Mouse (Mus musculus): ENCODE data around the gene Naa25. TPM values are rescaled to one million over a fixed set of nuclear protein-coding genes. Genes with fewer than 3 reads are reported as not detected.

The Naa25 gene
- polyA plus RNA-seq, 1 experiment: 10.0 TPM

DNA sequence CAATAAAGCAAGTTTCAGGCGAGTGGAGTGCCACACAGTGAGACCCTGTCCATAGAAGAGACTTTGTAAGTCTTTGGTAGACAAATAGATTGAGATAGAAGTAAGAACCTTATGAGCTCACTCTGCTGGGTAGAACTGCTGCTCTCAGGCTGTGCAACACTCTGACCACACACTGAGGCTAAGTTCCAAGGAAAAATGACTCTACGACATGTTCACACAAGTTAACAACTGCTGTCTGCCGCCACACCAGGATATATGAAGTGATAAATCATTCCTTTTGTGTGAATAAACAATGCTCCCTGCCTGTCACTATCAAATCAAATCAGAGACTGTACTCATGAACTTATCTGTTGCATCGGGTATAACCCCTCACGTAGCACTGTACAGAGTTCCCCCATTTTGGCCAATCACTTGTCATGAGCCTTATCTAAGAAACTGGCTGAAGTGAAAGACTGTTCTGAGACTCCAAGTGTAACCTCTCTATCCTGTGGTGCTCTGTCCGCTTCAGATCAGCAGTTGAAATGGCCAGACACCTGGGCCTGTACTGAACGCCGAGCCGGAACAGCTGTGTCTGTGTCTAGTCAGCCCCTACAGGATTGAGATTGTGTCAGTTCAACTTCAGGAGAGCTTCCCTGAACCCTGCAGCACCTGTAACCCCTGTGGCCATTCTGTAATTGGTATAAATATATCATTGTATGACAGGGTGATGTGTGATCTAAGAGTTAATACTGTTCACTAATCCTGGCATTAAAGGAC, 58.0 kb downstream of the Naa25 start:
- no peak for DNase-seq
- WGBS: 41% methylated on average over 9 of the region's 9 CpGs
- Histone ChIP-seq H3K4me1 (ENCODE audit: control insufficient read depth, insufficient read depth, low read length) (peaks cover 8% of the 10 kb centered on the region; the same call in 1 of the 2 replicates), H3K4me3 (replicated peaks; ENCODE audit: extremely low read depth, low read depth, low read length) (no peak overlapping the region)
- TF ChIP-seq POLR2A (IDR thresholded peaks at IDR 0.05; ENCODE audit: borderline replicate concordance, extremely low read depth, low read depth, low read length): no peak
- TF ChIP-seq CTCF (IDR thresholded peaks at IDR 0.05; ENCODE audit: insufficient read depth, low read length): no peak

DNA sequence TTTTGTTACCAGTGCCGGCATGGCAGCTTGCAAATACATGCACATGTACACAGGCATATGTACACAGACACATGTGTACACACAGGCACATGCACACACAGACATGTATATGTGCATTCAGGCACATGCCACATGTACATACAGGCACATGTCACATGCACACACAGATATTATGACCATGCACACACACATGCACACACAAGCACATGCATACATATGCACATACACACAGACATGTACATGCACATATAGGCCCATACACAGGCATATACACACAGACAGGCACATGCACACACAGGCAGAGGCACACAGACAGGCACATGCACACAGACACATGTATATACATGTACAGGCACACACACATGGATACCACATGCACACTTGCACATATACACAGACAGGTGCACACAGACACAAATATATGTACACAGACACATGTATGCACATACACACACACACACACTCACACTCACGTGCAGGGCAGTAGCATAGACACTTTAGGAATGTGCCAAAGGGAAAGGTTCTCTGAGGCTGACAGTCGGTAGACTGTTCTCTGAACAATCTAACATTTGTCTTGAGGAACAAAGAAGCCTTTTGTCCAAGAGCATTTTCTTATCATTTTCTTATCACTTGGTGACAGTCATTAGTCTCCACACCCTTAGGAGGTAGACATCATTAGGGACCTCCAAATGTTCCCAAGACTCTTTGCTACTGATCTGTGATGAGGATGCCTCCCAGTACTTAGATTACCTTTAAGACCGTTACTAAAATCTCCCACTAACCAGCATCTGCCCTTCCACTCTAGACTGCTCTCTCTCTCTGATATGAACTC, 63.8 kb downstream of the Naa25 start:
- TF ChIP-seq CTCF (IDR thresholded peaks at IDR 0.05; ENCODE audit: insufficient read depth, low read length) (no peak), POLR2A (IDR thresholded peaks at IDR 0.05; ENCODE audit: borderline replicate concordance, extremely low read depth, low read depth, low read length) (no peak)
- Histone ChIP-seq H3K4me1 (ENCODE audit: control insufficient read depth, insufficient read depth, low read length) (no peaks in the 10 kb centered on the region), H3K4me3 (replicated peaks; ENCODE audit: extremely low read depth, low read depth, low read length) (no peak overlapping the region)
- WGBS: 51% methylated on average over 4 of the region's 4 CpGs
- DNase-seq: no peak

DNA sequence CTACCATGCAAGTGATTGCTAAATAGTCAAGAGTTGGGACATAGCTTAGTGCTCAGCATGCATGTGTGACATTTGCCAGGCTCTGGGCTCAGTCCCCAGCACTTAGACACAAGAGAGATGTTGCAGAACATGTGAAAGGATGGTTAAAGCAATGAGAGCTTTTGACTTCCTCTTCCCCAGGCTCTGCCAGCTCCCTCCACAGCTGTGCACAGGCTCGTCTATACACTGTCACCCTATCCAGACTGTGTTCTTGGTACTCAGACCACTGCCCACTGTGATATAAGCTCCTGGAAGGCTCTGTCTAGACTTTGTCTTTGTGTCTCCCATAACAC, 64.4 kb downstream of the Naa25 start:
- WGBS: 23% methylated on average over 1 of the region's 1 CpGs
- Histone ChIP-seq H3K4me3 (replicated peaks; ENCODE audit: extremely low read depth, low read depth, low read length) (no peak overlapping the region), H3K4me1 (ENCODE audit: control insufficient read depth, insufficient read depth, low read length) (no peaks in the 10 kb centered on the region)
- TF ChIP-seq POLR2A (IDR thresholded peaks at IDR 0.05; ENCODE audit: borderline replicate concordance, extremely low read depth, low read depth, low read length): no peak
- no peak for TF ChIP-seq CTCF (IDR thresholded peaks at IDR 0.05; ENCODE audit: insufficient read depth, low read length)
- no peak for DNase-seq

DNA sequence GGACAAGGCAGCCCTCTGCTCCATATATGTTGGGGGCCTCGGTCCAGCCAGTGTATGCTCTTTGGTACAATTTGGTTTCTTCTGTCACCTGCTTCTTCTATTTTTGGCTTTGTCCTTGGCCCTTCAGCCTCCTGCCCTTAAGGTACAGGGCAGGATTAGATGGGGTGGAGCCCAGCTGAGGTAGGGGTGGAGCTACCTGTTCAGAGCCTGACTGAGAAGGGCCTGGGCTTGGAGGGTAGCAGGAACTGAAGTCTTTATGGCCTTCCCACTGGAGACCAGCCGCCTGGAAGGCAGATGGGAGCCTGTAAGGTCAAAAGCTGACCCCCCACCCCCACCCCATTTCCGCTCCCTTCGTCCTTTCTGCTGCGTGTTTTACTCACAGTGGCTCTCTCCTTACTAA, 65.2 kb downstream of the Naa25 start:
- WGBS: 55% methylated on average over 5 of the region's 5 CpGs
- peak overlapping the region; percentile 46 for H3K4me3 ChIP-seq (replicated peaks; ENCODE audit: extremely low read depth, low read depth, low read length)

DNA sequence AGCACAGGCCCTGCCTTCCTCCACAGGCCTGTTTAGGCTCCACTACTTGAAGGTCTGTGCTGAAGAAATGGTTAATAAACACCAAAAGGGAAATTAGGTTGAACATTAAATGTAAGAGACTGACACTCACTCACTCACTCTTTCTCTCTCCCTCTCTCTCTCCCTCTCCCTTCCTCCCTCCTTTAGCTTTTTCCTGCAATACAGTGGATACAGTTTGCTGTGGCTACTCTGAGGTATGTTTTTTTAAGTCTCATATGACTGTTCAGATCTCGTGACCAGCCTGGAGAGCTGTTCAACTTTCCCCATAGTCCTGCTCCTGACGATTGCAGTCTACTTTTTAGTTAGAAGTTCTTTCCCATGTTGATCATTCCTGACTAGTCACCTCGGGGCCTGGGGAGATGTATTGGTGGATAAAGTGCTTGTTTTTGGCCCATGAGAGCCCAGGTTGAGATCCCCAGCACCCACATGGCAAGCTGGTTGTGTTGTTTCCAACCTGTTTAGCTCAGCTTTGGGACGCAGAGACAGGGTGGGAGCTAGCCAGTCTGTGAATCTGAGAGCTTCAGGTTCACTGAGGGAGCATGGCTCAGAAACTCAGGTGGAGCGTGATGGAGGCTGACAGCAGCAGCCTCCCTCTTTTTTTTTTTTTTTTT, 66.0 kb downstream of the Naa25 start:
- TF ChIP-seq CTCF (IDR thresholded peaks at IDR 0.05; ENCODE audit: insufficient read depth, low read length) (no peak), POLR2A (IDR thresholded peaks at IDR 0.05; ENCODE audit: borderline replicate concordance, extremely low read depth, low read depth, low read length) (no peak)
- no peak for DNase-seq
- peak overlapping the region; percentile 46 for H3K4me3 ChIP-seq (replicated peaks; ENCODE audit: extremely low read depth, low read depth, low read length)
- no peaks in the 10 kb centered on the region for H3K4me1 ChIP-seq (ENCODE audit: control insufficient read depth, insufficient read depth, low read length)
- WGBS: 53% methylated on average over 5 of the region's 5 CpGs

More for the DNA sequence above, 65.2 kb downstream of the Naa25 start:
- TF ChIP-seq POLR2A (IDR thresholded peaks at IDR 0.05; ENCODE audit: borderline replicate concordance, extremely low read depth, low read depth, low read length) (peak; percentile 56; the same call in 1 of the 2 replicates), CTCF (IDR thresholded peaks at IDR 0.05; ENCODE audit: insufficient read depth, low read length) (no peak)
- DNase-seq: no peak
- H3K4me1 ChIP-seq (ENCODE audit: control insufficient read depth, insufficient read depth, low read length): no peaks in the 10 kb centered on the region

DNA sequence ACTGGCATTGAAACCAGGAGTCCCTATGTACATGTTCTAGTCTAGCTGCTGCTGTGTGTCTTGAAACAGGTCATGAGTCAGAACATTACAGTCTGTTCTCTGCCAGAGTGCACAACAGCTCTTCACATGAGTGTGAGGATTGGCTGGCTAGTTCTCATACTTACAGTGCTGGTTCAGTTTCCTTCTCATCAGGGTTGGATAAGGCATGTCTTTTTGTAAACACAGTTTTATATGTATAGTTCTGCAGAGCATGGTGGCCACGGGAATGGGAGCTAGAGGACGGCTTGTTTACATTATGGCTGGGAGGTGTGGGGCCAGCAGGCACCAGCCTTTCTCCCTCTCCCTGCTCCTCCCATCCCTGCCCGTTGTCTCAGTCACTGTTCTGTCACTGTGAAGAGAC, 71.8 kb downstream of the Naa25 start:
- no peak for DNase-seq
- 4% methylated on average over 3 of the region's 3 CpGs for WGBS

DNA sequence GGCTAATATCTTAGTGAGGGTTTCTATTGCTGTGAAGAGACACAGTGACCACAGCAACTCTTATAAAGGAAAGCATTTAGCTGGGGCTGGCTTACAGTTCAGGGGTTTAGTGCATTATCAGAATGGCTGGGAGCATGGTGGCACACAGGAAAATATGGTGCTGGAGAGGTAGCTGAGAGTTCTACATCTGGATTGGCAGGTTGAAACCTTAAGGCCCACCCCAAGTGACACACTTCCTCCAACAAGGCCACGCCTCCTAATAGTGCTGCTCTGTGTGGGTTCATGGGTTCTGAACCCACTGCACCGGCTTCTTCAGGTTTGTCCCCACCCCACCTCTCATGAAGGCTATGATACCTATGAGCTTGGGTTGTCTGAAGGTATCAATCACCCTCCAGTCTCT, 74.7 kb downstream of the Naa25 start:
- WGBS: 77% methylated on average over 2 of the region's 2 CpGs
- Histone ChIP-seq H3K4me3 (replicated peaks; ENCODE audit: extremely low read depth, low read depth, low read length) (no peak overlapping the region), H3K4me1 (ENCODE audit: control insufficient read depth, insufficient read depth, low read length) (peaks cover 3% of the 10 kb centered on the region; the same call in 1 of the 2 replicates)
- DNase-seq: no peak
- no peak for TF ChIP-seq CTCF (IDR thresholded peaks at IDR 0.05; ENCODE audit: insufficient read depth, low read length)
- no peak for TF ChIP-seq POLR2A (IDR thresholded peaks at IDR 0.05; ENCODE audit: borderline replicate concordance, extremely low read depth, low read depth, low read length)

More for the DNA sequence above, 71.8 kb downstream of the Naa25 start:
- no peak for TF ChIP-seq CTCF (IDR thresholded peaks at IDR 0.05; ENCODE audit: insufficient read depth, low read length)
- no peak for TF ChIP-seq POLR2A (IDR thresholded peaks at IDR 0.05; ENCODE audit: borderline replicate concordance, extremely low read depth, low read depth, low read length)
- H3K4me1 ChIP-seq (ENCODE audit: control insufficient read depth, insufficient read depth, low read length): peaks cover 3% of the 10 kb centered on the region; the same call in 1 of the 2 replicates
- H3K4me3 ChIP-seq (replicated peaks; ENCODE audit: extremely low read depth, low read depth, low read length): no peak overlapping the region

DNA sequence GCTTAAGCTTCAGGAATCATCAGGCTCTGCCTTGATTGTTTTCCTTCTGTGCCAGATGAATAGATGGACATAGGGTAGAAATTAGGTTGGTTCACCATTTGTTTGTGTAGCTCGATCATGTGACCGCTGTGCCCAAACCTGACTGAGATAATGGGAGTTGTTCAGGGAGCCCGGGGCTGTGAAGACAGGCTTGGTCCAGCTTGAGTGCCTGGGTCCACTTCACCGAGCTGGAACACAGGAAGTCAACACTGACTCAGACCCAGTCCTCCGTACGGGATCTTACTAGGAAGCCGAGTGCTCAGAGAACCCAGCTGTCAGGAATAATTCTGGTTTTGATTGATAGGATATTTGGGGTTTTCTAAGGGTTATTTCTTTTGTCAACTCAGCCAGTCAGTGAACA, 76.9 kb downstream of the Naa25 start:
- 46% methylated on average over 7 of the region's 7 CpGs for WGBS
- peak; percentile 30 for DNase-seq
- TF ChIP-seq POLR2A (IDR thresholded peaks at IDR 0.05; ENCODE audit: borderline replicate concordance, extremely low read depth, low read depth, low read length): no peak
- Histone ChIP-seq H3K4me3 (replicated peaks; ENCODE audit: extremely low read depth, low read depth, low read length) (no peak overlapping the region), H3K4me1 (ENCODE audit: control insufficient read depth, insufficient read depth, low read length) (peaks cover 2% of the 10 kb centered on the region; the same call in 1 of the 2 replicates)

DNA sequence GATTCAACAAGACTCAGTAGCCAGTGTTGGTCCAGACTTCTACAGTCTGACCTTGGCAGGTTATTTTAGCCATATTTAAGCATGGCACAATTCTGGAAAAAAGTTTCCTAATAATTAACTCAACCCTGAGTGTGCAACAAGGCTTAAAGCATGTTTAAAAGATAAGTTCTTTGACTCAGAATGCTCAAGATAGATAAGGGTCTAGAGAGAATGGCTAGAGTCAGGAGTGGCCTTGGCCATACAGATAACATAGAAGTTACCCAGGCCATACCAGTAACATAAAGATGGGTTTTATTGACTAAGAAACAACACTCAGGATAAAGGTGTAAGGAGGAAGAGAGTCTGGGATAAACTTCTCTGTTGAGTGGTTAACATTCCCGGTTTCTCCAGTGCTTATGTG, 78.3 kb downstream of the Naa25 start:
- Histone ChIP-seq H3K4me3 (replicated peaks; ENCODE audit: extremely low read depth, low read depth, low read length) (no peak overlapping the region), H3K4me1 (ENCODE audit: control insufficient read depth, insufficient read depth, low read length) (no peaks in the 10 kb centered on the region)
- 50% methylated on average over 1 of the region's 1 CpGs for WGBS
- no peak for DNase-seq
- TF ChIP-seq POLR2A (IDR thresholded peaks at IDR 0.05; ENCODE audit: borderline replicate concordance, extremely low read depth, low read depth, low read length) (no peak), CTCF (IDR thresholded peaks at IDR 0.05; ENCODE audit: insufficient read depth, low read length) (no peak)

Data from lung, adult 2 months (tissue).